Mouse (Mus musculus) bone marrow macrophage, adult 2 months (primary cell): ENCODE measurements around the gene Nup188. TPM values are rescaled to one million over a fixed set of nuclear protein-coding genes. Genes with fewer than 3 reads are reported as not detected.

ENCODE experiments used
- H3K27ac ChIP-seq: 2 replicates; pipeline ENCODE4 v1.5.1; 2012; ENCODE audit warnings: low read depth, low read length; ENCODE audit not compliant: insufficient read depth
- H3K4me1 ChIP-seq: 2 replicates; pipeline ENCODE4 v1.6.1; 2012; ENCODE audit warnings: low read length; ENCODE audit not compliant: control insufficient read depth, insufficient read depth
- H3K4me3 ChIP-seq: 2 replicates; pipeline ENCODE4 v1.5.1; 2012; ENCODE audit warnings: mild to moderate bottlenecking, low read length, moderate library complexity; ENCODE audit not compliant: insufficient read depth
- CTCF ChIP-seq: IDR thresholded peaks from 2 replicates; pipeline ENCODE4 v1.5.1; 2012; ENCODE audit warnings: low read depth, mild to moderate bottlenecking, low read length, moderate library complexity
- POLR2A ChIP-seq: IDR thresholded peaks from 2 replicates; pipeline ENCODE4 v1.6.1; 2012; ENCODE audit warnings: mild to moderate bottlenecking, low read depth, low read length, borderline replicate concordance
- polyA plus RNA-seq: library from polyadenylated mRNA; stranded (reverse); fragments of >200 nt; gene quantifications from 2 replicates; pipeline ENCODE4 v1.2.4, GENCODE M21; 2012; ENCODE audit not compliant: missing spikeins, insufficient read depth, insufficient read length

Gene Nup188
- polyA plus RNA-seq, 1 experiment, result 16.0 TPM

DNA sequence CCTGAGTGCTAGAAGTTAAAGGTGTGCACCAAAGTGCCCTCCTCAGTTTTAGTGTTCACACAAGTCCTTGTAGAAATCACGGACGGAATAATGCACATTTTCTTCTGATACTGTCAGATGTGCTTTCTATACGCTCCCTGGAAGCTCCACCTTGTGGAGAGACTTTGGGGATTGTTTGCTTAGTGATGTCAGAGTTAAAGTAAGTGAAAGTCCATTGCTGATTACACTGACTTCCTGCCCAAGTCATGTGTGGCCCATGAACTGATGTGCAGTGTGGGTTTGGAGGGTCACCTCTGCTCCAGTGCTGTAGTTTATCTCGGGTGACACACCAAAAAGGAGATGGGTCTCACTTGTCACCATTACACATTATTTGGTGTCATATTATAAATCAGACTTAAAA lies 33.1 kb downstream of the Nup188 start:
- no peak overlapping the region for H3K27ac ChIP-seq

DNA sequence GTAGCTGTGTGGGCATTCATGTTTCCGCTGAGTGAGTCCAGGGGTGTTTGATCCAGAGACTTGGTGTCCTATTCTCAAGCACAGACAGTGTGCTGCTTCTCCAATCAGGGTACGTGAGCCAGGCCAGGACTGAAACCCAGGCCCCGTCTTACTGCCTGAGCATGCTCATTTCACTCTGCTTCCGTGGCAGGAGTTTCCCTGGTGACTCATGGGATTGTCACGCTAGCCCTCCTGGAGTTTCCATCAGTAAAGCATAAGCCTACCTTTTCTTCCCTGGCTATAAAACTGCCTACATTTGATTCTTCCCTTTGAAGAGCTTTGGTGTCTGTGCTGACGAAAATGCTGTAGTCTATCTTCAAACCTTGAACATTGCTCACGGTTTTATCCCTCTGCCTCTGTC lies 36.9 kb downstream of the Nup188 start:
- H3K27ac ChIP-seq, result no peak overlapping the region
- no peak for TF ChIP-seq POLR2A
- TF ChIP-seq CTCF, result no peak
- no peaks in the 10 kb centered on the region for H3K4me1 ChIP-seq
- no peak overlapping the region for H3K4me3 ChIP-seq

More for the DNA sequence above, 33.1 kb downstream of the Nup188 start:
- Histone ChIP-seq H3K4me1 (no peaks in the 10 kb centered on the region), H3K4me3 (no peak overlapping the region)
- no peak for TF ChIP-seq POLR2A
- TF ChIP-seq CTCF, result no peak

- Histone ChIP-seq H3K4me1 (no peaks in the 10 kb centered on the region), H3K27ac (no peak overlapping the region), H3K4me3 (no peak overlapping the region)
- TF ChIP-seq CTCF (no peak), POLR2A (no peak)
Measured at GRCm38 (mm10) chr2:30325296-30325695, 39.1 kb downstream of the Nup188 start.

DNA sequence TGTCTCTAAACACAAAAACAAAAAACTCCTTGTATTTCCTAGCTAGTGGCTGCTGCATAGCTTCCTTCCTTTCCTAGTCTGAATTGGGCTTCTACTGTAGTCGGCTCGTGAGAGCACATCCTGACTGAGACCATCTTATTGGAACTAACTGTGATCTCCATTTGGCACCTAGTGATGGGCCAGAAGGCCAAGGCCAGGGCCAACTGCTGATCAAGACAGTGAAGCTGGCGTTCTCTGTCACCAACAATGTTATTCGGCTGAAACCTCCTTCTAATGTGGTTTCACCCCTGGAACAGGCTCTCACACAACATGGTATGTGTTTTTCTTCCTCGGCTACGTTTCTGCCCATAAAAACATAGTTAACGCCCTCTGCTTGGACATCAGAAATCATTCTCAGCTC lies 41.1 kb downstream of the Nup188 start:
- no peak for TF ChIP-seq POLR2A
- TF ChIP-seq CTCF, result no peak
- Histone ChIP-seq H3K27ac (no peak overlapping the region), H3K4me3 (no peak overlapping the region), H3K4me1 (no peaks in the 10 kb centered on the region)

GRCm38 (mm10) chr2:30328791-30329190 lies 42.6 kb downstream of the Nup188 start:
- no peak overlapping the region for H3K4me3 ChIP-seq
- no peak overlapping the region for H3K27ac ChIP-seq
- TF ChIP-seq POLR2A, result no peak
- no peak for TF ChIP-seq CTCF
- no peaks in the 10 kb centered on the region for H3K4me1 ChIP-seq

DNA sequence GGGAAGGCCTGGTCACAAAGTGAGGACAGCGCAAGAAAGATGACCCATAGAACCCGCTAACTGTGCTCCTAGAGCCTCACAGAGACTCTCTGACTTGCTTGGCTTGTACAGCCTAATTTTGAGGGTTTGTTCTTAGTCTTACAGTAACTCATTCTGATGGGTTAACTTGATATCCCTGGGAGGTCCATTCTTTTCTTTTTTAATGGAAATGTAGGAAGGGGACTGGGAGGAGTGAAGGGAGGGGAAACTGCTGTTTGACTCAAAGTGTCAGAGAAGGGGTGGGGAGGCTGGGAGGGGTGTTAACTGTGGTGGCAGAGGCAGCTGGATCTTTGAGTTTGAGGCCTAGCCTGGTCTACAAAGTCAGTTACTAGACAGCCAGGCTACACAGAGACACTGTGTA lies 49.1 kb downstream of the Nup188 start:
- TF ChIP-seq CTCF (no peak), POLR2A (no peak)
- Histone ChIP-seq H3K4me3 (no peak overlapping the region), H3K4me1 (no peaks in the 10 kb centered on the region), H3K27ac (no peak overlapping the region)

DNA sequence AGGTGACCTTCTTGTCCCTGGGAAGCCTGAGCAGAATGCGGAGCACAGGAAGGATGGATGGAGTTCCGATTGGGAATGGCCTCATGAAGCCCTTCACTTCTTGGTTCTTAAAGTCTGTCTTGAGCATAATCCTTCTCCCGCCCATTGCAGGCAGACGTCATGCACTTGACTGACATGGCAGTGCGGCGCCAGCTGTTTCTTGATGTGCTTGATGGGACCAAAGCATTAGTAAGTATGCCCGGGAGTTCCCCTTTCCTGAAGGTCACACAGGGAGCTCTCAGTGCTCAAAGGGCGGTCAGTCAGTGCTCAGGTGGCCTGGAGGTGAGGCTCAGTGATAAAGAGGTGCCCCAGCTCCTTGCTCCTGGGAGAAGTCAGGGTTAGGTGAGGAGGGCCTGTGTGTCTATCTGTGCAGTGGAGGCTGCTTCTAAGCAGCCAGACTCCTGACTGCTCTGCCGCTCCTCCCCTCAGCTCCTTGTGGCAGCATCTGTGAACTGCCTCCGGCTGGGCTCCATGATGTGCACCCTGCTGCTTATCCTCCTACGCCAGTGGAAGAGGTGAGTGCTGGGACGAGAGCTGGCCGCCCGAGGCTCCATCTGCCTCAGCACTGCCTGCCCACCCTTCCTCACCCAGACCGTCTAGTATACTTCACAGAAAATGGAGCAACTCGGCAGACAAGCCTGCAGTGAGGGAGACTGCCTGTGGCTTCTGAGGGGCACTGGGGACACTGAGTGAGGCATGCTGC lies 50.1 kb downstream of the Nup188 start:
- Histone ChIP-seq H3K27ac (no peak overlapping the region), H3K4me3 (no peak overlapping the region), H3K4me1 (no peaks in the 10 kb centered on the region)
- TF ChIP-seq POLR2A (no peak), CTCF (no peak)

GRCm38 (mm10) chr2:30337179-30337578 lies 51.0 kb downstream of the Nup188 start:
- TF ChIP-seq CTCF, result no peak
- no peak for TF ChIP-seq POLR2A
- Histone ChIP-seq H3K4me3 (no peak overlapping the region), H3K4me1 (no peaks in the 10 kb centered on the region), H3K27ac (no peak overlapping the region)

- Histone ChIP-seq H3K4me1 (no peaks in the 10 kb centered on the region), H3K4me3 (no peak overlapping the region), H3K27ac (no peak overlapping the region)
- TF ChIP-seq CTCF (no peak), POLR2A (no peak)
Measured at GRCm38 (mm10) chr2:30342061-30342460, 55.9 kb downstream of the Nup188 start.

- H3K4me3 ChIP-seq, result no peak overlapping the region
- no peak overlapping the region for H3K27ac ChIP-seq
- no peaks in the 10 kb centered on the region for H3K4me1 ChIP-seq
- TF ChIP-seq POLR2A (no peak), CTCF (no peak)
Measured at GRCm38 (mm10) chr2:30342544-30342943, 56.3 kb downstream of the Nup188 start.
